Mouse (Mus musculus) limb, embryonic 13.5 days (tissue): Measurements from ENCODE around the gene Lpin3. TPM values are rescaled to one million over a fixed set of nuclear protein-coding genes. Genes with fewer than 3 reads are reported as not detected.

Experiments used
- ATAC-seq: fragments of 200-750 bp; cut with Nextera tagmentation; 2 replicates; pipeline ENCODE4 v1.8.0; 2017; ENCODE audit warnings: low read depth, moderate number of reproducible peaks, moderate TSS enrichment; ENCODE audit not compliant: low FRiP score
- H3K27ac ChIP-seq: fragments of 300-500 bp; sonication (generic); 2 replicates; pipeline ENCODE4 v1.5.1; 2015; ENCODE audit warnings: inconsistent platforms, mild to moderate bottlenecking, moderate library complexity
- H3K27me3 ChIP-seq: fragments of 300-500 bp; sonication (generic); 2 replicates; pipeline ENCODE4 v1.6.1; 2015; ENCODE audit warnings: mild to moderate bottlenecking, inconsistent platforms
- H3K36me3 ChIP-seq: fragments of 300-500 bp; sonication (generic); 2 replicates; pipeline ENCODE4 v1.6.1; 2015; ENCODE audit warnings: inconsistent platforms, mild to moderate bottlenecking, moderate library complexity
- H3K4me1 ChIP-seq: fragments of 300-500 bp; sonication (generic); 2 replicates; pipeline ENCODE4 v1.6.1; 2015; ENCODE audit warnings: inconsistent platforms
- H3K4me2 ChIP-seq: fragments of 300-500 bp; sonication (generic); replicated peaks from 2 replicates; pipeline ENCODE4 v1.6.1; 2015; ENCODE audit warnings: inconsistent platforms, mild to moderate bottlenecking, moderate library complexity
- H3K4me3 ChIP-seq: fragments of 300-500 bp; sonication (generic); 2 replicates; pipeline ENCODE4 v1.5.1; 2015; ENCODE audit warnings: moderate library complexity, mild to moderate bottlenecking, inconsistent platforms
- H3K9ac ChIP-seq: fragments of 300-500 bp; sonication (generic); 2 replicates; pipeline ENCODE4 v1.6.1; 2015; ENCODE audit warnings: mild to moderate bottlenecking, inconsistent platforms
- H3K9me3 ChIP-seq: fragments of 300-500 bp; sonication (generic); 2 replicates; pipeline ENCODE4 v1.6.1; 2016; ENCODE audit warnings: inconsistent platforms
- WGBS: fragments of 180-500 bp; shearing (Covaris S2); methylation state at CpG from one replicate; pipeline ENCODE4 v1.1.7; 2015; 5-methylcytosine and 5-hydroxymethylcytosine counted together
- polyA plus RNA-seq: library from polyadenylated mRNA; unstranded; fragments of >200 nt; fragmentation: Nextera tagmentation; extraction: Ambion mirVana; gene quantifications from 2 replicates; pipeline ENCODE4 v1.2.1, GENCODE M21; 2015

Gene Lpin3
- polyA plus RNA-seq, 1 experiment from 2014 or later = 2.4 TPM

- no peak overlapping the region for H3K9ac ChIP-seq
- H3K36me3 ChIP-seq = no peaks in the 10 kb centered on the region
- no peak for ATAC-seq
- peaks cover 16% of the 10 kb centered on the region; the same call in 1 of the 2 replicates for H3K27me3 ChIP-seq
- H3K9me3 ChIP-seq = 0 out of 2 replicates have a peak, but pooled peaks cover under 1% of the 10 kb centered on the region
- 94% methylated on average over 3 of the region's 3 CpGs for WGBS
- peaks cover 47% of the 10 kb centered on the region for H3K4me1 ChIP-seq
- no peak overlapping the region for H3K4me3 ChIP-seq
- no peak overlapping the region for H3K4me2 ChIP-seq
- no peak overlapping the region for H3K27ac ChIP-seq
Observed at GRCm38 (mm10) chr2:160917313-160917712, 36.8 kb downstream of the Lpin3 start.

GRCm38 (mm10) chr2:160918154-160918929 lies 37.9 kb downstream of the Lpin3 start:
- Histone ChIP-seq H3K27ac (no peak overlapping the region), H3K9ac (no peak overlapping the region), H3K9me3 (0 out of 2 replicates have a peak, but pooled peaks cover 3% of the 10 kb centered on the region), H3K4me2 (no peak overlapping the region), H3K36me3 (no peaks in the 10 kb centered on the region), H3K27me3 (peaks cover 6% of the 10 kb centered on the region; the same call in 1 of the 2 replicates), H3K4me1 (peaks cover 36% of the 10 kb centered on the region), H3K4me3 (no peak overlapping the region)
- ATAC-seq = no peak
- WGBS = 69% methylated on average over 8 of the region's 8 CpGs

- Histone ChIP-seq H3K4me2 (no peak overlapping the region), H3K36me3 (no peaks in the 10 kb centered on the region), H3K9ac (no peak overlapping the region), H3K27me3 (0 out of 2 replicates have a peak, but pooled peaks cover 3% of the 10 kb centered on the region), H3K4me3 (no peak overlapping the region), H3K4me1 (peaks cover 36% of the 10 kb centered on the region), H3K27ac (no peak overlapping the region), H3K9me3 (0 out of 2 replicates have a peak, but pooled peaks cover 3% of the 10 kb centered on the region)
- no peak for ATAC-seq
- WGBS = 94% methylated on average over 2 of the region's 2 CpGs
Observed at GRCm38 (mm10) chr2:160918930-160919215, 38.4 kb downstream of the Lpin3 start.

- no peak overlapping the region for H3K4me2 ChIP-seq
- ATAC-seq = no peak
- 58% methylated on average over 7 of the region's 7 CpGs for WGBS
Observed at GRCm38 (mm10) chr2:160921285-160921684, 40.8 kb downstream of the Lpin3 start.

GRCm38 (mm10) chr2:160925203-160925602 lies 44.7 kb downstream of the Lpin3 start:
- no peaks in the 10 kb centered on the region for H3K36me3 ChIP-seq
- peaks cover 36% of the 10 kb centered on the region for H3K4me1 ChIP-seq
- H3K9ac ChIP-seq = no peak overlapping the region
- no peak overlapping the region for H3K4me3 ChIP-seq
- H3K4me2 ChIP-seq = no peak overlapping the region
- no peaks in the 10 kb centered on the region for H3K27me3 ChIP-seq
- H3K9me3 ChIP-seq = 0 out of 2 replicates have a peak, but pooled peaks cover 3% of the 10 kb centered on the region
- WGBS = 79% methylated on average over 9 of the region's 9 CpGs
- no peak for ATAC-seq
- no peak overlapping the region; the same call in 1 of the 2 replicates for H3K27ac ChIP-seq

More at GRCm38 (mm10) chr2:160921285-160921684, 40.8 kb downstream of the Lpin3 start:
- Histone ChIP-seq H3K4me3 (no peak overlapping the region), H3K9ac (no peak overlapping the region), H3K27ac (no peak overlapping the region), H3K36me3 (no peaks in the 10 kb centered on the region), H3K9me3 (0 out of 2 replicates have a peak, but pooled peaks cover 3% of the 10 kb centered on the region), H3K4me1 (peaks cover 35% of the 10 kb centered on the region; the same call in 1 of the 2 replicates), H3K27me3 (no peaks in the 10 kb centered on the region)

- H3K27me3 ChIP-seq = no peaks in the 10 kb centered on the region
- peaks cover 40% of the 10 kb centered on the region for H3K4me1 ChIP-seq
- H3K4me2 ChIP-seq = no peak overlapping the region
- no peaks in the 10 kb centered on the region for H3K36me3 ChIP-seq
- no peak overlapping the region for H3K9ac ChIP-seq
- H3K9me3 ChIP-seq = no peaks in the 10 kb centered on the region
- peak overlapping the region; percentile 78; the same call in 1 of the 2 replicates for H3K27ac ChIP-seq
- no peak for ATAC-seq
- 94% methylated on average over 5 of the region's 5 CpGs for WGBS
- no peak overlapping the region for H3K4me3 ChIP-seq
Observed at GRCm38 (mm10) chr2:160931378-160931777, 50.9 kb downstream of the Lpin3 start.

GRCm38 (mm10) chr2:160932325-160932724 lies 51.9 kb downstream of the Lpin3 start:
- Histone ChIP-seq H3K4me1 (peaks cover 40% of the 10 kb centered on the region), H3K4me3 (no peak overlapping the region), H3K36me3 (no peaks in the 10 kb centered on the region), H3K9ac (no peak overlapping the region), H3K4me2 (peak overlapping the region; percentile 48), H3K27ac (peak overlapping the region; percentile 78), H3K27me3 (no peaks in the 10 kb centered on the region), H3K9me3 (no peaks in the 10 kb centered on the region)
- WGBS = 14% methylated on average over 8 of the region's 8 CpGs
- peak; percentile 83; the same call in 1 of the 2 replicates for ATAC-seq

- 75% methylated on average over 3 of the region's 3 CpGs for WGBS
- Histone ChIP-seq H3K4me1 (peaks cover 40% of the 10 kb centered on the region), H3K9ac (no peak overlapping the region), H3K9me3 (no peaks in the 10 kb centered on the region), H3K27ac (peak overlapping the region; percentile 78; the same call in 1 of the 2 replicates), H3K4me3 (no peak overlapping the region), H3K27me3 (no peaks in the 10 kb centered on the region), H3K36me3 (no peaks in the 10 kb centered on the region), H3K4me2 (peak overlapping the region; percentile 48)
- no peak for ATAC-seq
Observed at GRCm38 (mm10) chr2:160932981-160933380, 52.5 kb downstream of the Lpin3 start.

GRCm38 (mm10) chr2:160933890-160934289 lies 53.4 kb downstream of the Lpin3 start:
- Histone ChIP-seq H3K9me3 (no peaks in the 10 kb centered on the region), H3K27ac (no peak overlapping the region), H3K4me3 (no peak overlapping the region), H3K4me1 (peaks cover 36% of the 10 kb centered on the region), H3K36me3 (no peaks in the 10 kb centered on the region), H3K9ac (no peak overlapping the region), H3K4me2 (no peak overlapping the region), H3K27me3 (no peaks in the 10 kb centered on the region)
- no peak for ATAC-seq
- 62% methylated on average over 5 of the region's 5 CpGs for WGBS

GRCm38 (mm10) chr2:160934451-160934850 lies 54.0 kb downstream of the Lpin3 start:
- Histone ChIP-seq H3K27me3 (no peaks in the 10 kb centered on the region), H3K36me3 (no peaks in the 10 kb centered on the region), H3K9me3 (no peaks in the 10 kb centered on the region), H3K4me1 (peaks cover 31% of the 10 kb centered on the region), H3K27ac (no peak overlapping the region), H3K4me2 (no peak overlapping the region), H3K9ac (no peak overlapping the region), H3K4me3 (no peak overlapping the region)
- no peak for ATAC-seq
- WGBS = 63% methylated on average over 4 of the region's 4 CpGs

- H3K27me3 ChIP-seq = no peaks in the 10 kb centered on the region
- 0 out of 2 replicates have a peak, but pooled peaks cover 9% of the 10 kb centered on the region for H3K4me1 ChIP-seq
- ATAC-seq = peak; percentile 77
- H3K4me3 ChIP-seq = no peak overlapping the region
- WGBS = 65% methylated on average over 17 of the region's 17 CpGs
- no peaks in the 10 kb centered on the region for H3K9me3 ChIP-seq
- peaks cover 9% of the 10 kb centered on the region for H3K36me3 ChIP-seq
- no peak overlapping the region for H3K27ac ChIP-seq
- H3K9ac ChIP-seq = no peak overlapping the region
- H3K4me2 ChIP-seq = no peak overlapping the region
Observed at GRCm38 (mm10) chr2:160940930-160941709, 60.6 kb downstream of the Lpin3 start.

- Histone ChIP-seq H3K4me3 (no peak overlapping the region), H3K9me3 (no peaks in the 10 kb centered on the region), H3K4me1 (0 out of 2 replicates have a peak, but pooled peaks cover 9% of the 10 kb centered on the region), H3K27me3 (no peaks in the 10 kb centered on the region), H3K4me2 (no peak overlapping the region), H3K9ac (no peak overlapping the region), H3K36me3 (peaks cover 20% of the 10 kb centered on the region), H3K27ac (no peak overlapping the region)
- no peak for ATAC-seq
- 54% methylated on average over 3 of the region's 3 CpGs for WGBS
Observed at GRCm38 (mm10) chr2:160942443-160942842, 62.0 kb downstream of the Lpin3 start.
